Mouse (Mus musculus): ENCODE measurements at regions not wholly inside any gene's neighbourhood (a gene's known extent, or its start where the extent isn't known, plus 50 kb on each side); places are given as distances from the start of the nearest gene placed in this dataset.

GRCm38 (mm10) chr14:114587367-114588064 is 504.5 kb upstream of the Gpc5 start:
- no peak for TF ChIP-seq CTCF (IDR thresholded peaks at IDR 0.05; ENCODE audit: control insufficient read depth, insufficient read depth, insufficient replicate concordance, low read depth, low read length)
- no peak for TF ChIP-seq POLR2A (IDR thresholded peaks at IDR 0.05; ENCODE audit: control insufficient read depth, low read depth, low read length)
- Histone ChIP-seq H3K4me1 (ENCODE audit: control insufficient read depth, insufficient read depth, low read length) (no peaks in the 10 kb centered on the region), H3K27ac (ENCODE audit: control insufficient read depth, insufficient read depth, low read depth, low read length) (no peak overlapping the region), H3K36me3 (ENCODE audit: control insufficient read depth, insufficient read depth, low read length) (no peaks in the 10 kb centered on the region), H3K27me3 (ENCODE audit: control insufficient read depth, insufficient read depth, low read length) (no peaks in the 10 kb centered on the region), H3K4me3 (ENCODE audit: control insufficient read depth, low read depth, low read length) (no peak overlapping the region)

GRCm38 (mm10) chr14:114609296-114609695 is 482.7 kb upstream of the Gpc5 start:
- TF ChIP-seq CTCF (IDR thresholded peaks at IDR 0.05; ENCODE audit: control insufficient read depth, insufficient read depth, insufficient replicate concordance, low read depth, low read length) (no peak), POLR2A (IDR thresholded peaks at IDR 0.05; ENCODE audit: control insufficient read depth, low read depth, low read length) (no peak)
- H3K27me3 ChIP-seq (ENCODE audit: control insufficient read depth, insufficient read depth, low read length): no peaks in the 10 kb centered on the region
- H3K4me3 ChIP-seq (ENCODE audit: control insufficient read depth, low read depth, low read length): no peak overlapping the region
- no peaks in the 10 kb centered on the region for H3K4me1 ChIP-seq (ENCODE audit: control insufficient read depth, insufficient read depth, low read length)
- H3K27ac ChIP-seq (ENCODE audit: control insufficient read depth, insufficient read depth, low read depth, low read length): no peak overlapping the region
- no peaks in the 10 kb centered on the region for H3K36me3 ChIP-seq (ENCODE audit: control insufficient read depth, insufficient read depth, low read length)

- Histone ChIP-seq H3K27me3 (ENCODE audit: control insufficient read depth, insufficient read depth, low read length) (no peaks in the 10 kb centered on the region), H3K4me3 (ENCODE audit: control insufficient read depth, low read depth, low read length) (no peak overlapping the region), H3K36me3 (ENCODE audit: control insufficient read depth, insufficient read depth, low read length) (no peaks in the 10 kb centered on the region), H3K27ac (ENCODE audit: control insufficient read depth, insufficient read depth, low read depth, low read length) (no peak overlapping the region), H3K4me1 (ENCODE audit: control insufficient read depth, insufficient read depth, low read length) (no peaks in the 10 kb centered on the region)
- TF ChIP-seq CTCF (IDR thresholded peaks at IDR 0.05; ENCODE audit: control insufficient read depth, insufficient read depth, insufficient replicate concordance, low read depth, low read length) (no peak), POLR2A (IDR thresholded peaks at IDR 0.05; ENCODE audit: control insufficient read depth, low read depth, low read length) (no peak)
Measured at GRCm38 (mm10) chr14:114612400-114612799, 479.6 kb upstream of the Gpc5 start.

GRCm38 (mm10) chr14:114656636-114657035 is 435.4 kb upstream of the Gpc5 start:
- Histone ChIP-seq H3K36me3 (ENCODE audit: control insufficient read depth, insufficient read depth, low read length) (no peaks in the 10 kb centered on the region), H3K27ac (ENCODE audit: control insufficient read depth, insufficient read depth, low read depth, low read length) (no peak overlapping the region), H3K4me3 (ENCODE audit: control insufficient read depth, low read depth, low read length) (no peak overlapping the region), H3K4me1 (ENCODE audit: control insufficient read depth, insufficient read depth, low read length) (no peaks in the 10 kb centered on the region), H3K27me3 (ENCODE audit: control insufficient read depth, insufficient read depth, low read length) (no peaks in the 10 kb centered on the region)
- TF ChIP-seq POLR2A (IDR thresholded peaks at IDR 0.05; ENCODE audit: control insufficient read depth, low read depth, low read length): no peak
- no peak for TF ChIP-seq CTCF (IDR thresholded peaks at IDR 0.05; ENCODE audit: control insufficient read depth, insufficient read depth, insufficient replicate concordance, low read depth, low read length)

- TF ChIP-seq POLR2A (IDR thresholded peaks at IDR 0.05; ENCODE audit: control insufficient read depth, low read depth, low read length) (no peak), CTCF (IDR thresholded peaks at IDR 0.05; ENCODE audit: control insufficient read depth, insufficient read depth, insufficient replicate concordance, low read depth, low read length) (no peak)
- Histone ChIP-seq H3K4me3 (ENCODE audit: control insufficient read depth, low read depth, low read length) (no peak overlapping the region), H3K4me1 (ENCODE audit: control insufficient read depth, insufficient read depth, low read length) (no peaks in the 10 kb centered on the region), H3K36me3 (ENCODE audit: control insufficient read depth, insufficient read depth, low read length) (no peaks in the 10 kb centered on the region), H3K27me3 (ENCODE audit: control insufficient read depth, insufficient read depth, low read length) (no peaks in the 10 kb centered on the region), H3K27ac (ENCODE audit: control insufficient read depth, insufficient read depth, low read depth, low read length) (no peak overlapping the region)
Measured at GRCm38 (mm10) chr14:114662028-114662427, 430.0 kb upstream of the Gpc5 start.

GRCm38 (mm10) chr14:114685133-114685532 is 406.9 kb upstream of the Gpc5 start:
- Histone ChIP-seq H3K36me3 (ENCODE audit: control insufficient read depth, insufficient read depth, low read length) (no peaks in the 10 kb centered on the region), H3K27ac (ENCODE audit: control insufficient read depth, insufficient read depth, low read depth, low read length) (no peak overlapping the region), H3K27me3 (ENCODE audit: control insufficient read depth, insufficient read depth, low read length) (no peaks in the 10 kb centered on the region), H3K4me1 (ENCODE audit: control insufficient read depth, insufficient read depth, low read length) (no peaks in the 10 kb centered on the region), H3K4me3 (ENCODE audit: control insufficient read depth, low read depth, low read length) (no peak overlapping the region)
- TF ChIP-seq CTCF (IDR thresholded peaks at IDR 0.05; ENCODE audit: control insufficient read depth, insufficient read depth, insufficient replicate concordance, low read depth, low read length) (no peak), POLR2A (IDR thresholded peaks at IDR 0.05; ENCODE audit: control insufficient read depth, low read depth, low read length) (no peak)

GRCm38 (mm10) chr14:114694930-114695329 is 397.1 kb upstream of the Gpc5 start:
- Histone ChIP-seq H3K4me3 (ENCODE audit: control insufficient read depth, low read depth, low read length) (no peak overlapping the region), H3K4me1 (ENCODE audit: control insufficient read depth, insufficient read depth, low read length) (no peaks in the 10 kb centered on the region), H3K27ac (ENCODE audit: control insufficient read depth, insufficient read depth, low read depth, low read length) (no peak overlapping the region), H3K27me3 (ENCODE audit: control insufficient read depth, insufficient read depth, low read length) (no peaks in the 10 kb centered on the region), H3K36me3 (ENCODE audit: control insufficient read depth, insufficient read depth, low read length) (no peaks in the 10 kb centered on the region)
- TF ChIP-seq POLR2A (IDR thresholded peaks at IDR 0.05; ENCODE audit: control insufficient read depth, low read depth, low read length) (no peak), CTCF (IDR thresholded peaks at IDR 0.05; ENCODE audit: control insufficient read depth, insufficient read depth, insufficient replicate concordance, low read depth, low read length) (no peak)
